Mouse (Mus musculus): ENCODE data around the gene Gm17545. TPM values are rescaled to one million over a fixed set of nuclear protein-coding genes. Genes with fewer than 3 reads are reported as not detected.
A peak's percentile ranks its signal among the peaks of the same experiment; 100 is the strongest.

The Gm17545 gene
- polyA plus RNA-seq, 1 experiment = not detected

DNA sequence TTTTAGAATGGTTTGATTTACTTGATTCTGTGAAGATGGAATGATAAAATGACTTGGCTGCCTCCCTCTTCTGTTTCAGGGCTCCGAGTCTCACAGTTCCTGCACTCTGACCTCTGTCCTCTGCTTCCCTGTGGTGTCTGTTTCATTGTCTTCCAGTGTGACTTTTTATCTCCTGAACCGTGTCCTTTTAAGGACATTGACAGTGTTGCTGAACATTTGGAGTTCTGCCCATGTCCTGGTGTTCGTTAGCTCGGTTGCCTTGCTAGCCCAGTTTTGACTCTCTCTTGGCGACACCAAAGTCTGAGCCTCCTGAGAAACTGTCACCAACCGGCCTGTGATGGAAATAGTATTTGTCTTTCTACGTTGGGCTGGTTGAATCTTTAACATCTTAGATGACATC, 33.6 kb upstream of the Gm17545 start:
- Histone ChIP-seq H3ac (ENCODE audit: control insufficient read depth, insufficient read length) (no peak overlapping the region), H3K4me2 (ENCODE audit: low read depth) (no peak overlapping the region), H3K27me3 (ENCODE audit: control insufficient read depth, insufficient read depth, insufficient read length) (no peaks in the 10 kb centered on the region), H3K36me3 (ENCODE audit: control insufficient read depth, insufficient read depth) (no peaks in the 10 kb centered on the region), H3K4me3 (no peak overlapping the region), H3K79me2 (ENCODE audit: control insufficient read depth, insufficient read depth) (no peaks in the 10 kb centered on the region)
- TF ChIP-seq MYOD1 (IDR thresholded peaks at IDR 0.05; ENCODE audit: control insufficient read depth in 1 of 3, insufficient read length in 2 of 3, low read depth in 2 of 3) = no peak
- no peak for TF ChIP-seq POLR2A (IDR thresholded peaks at IDR 0.05; ENCODE audit: insufficient read length, low read depth)
- no peak for TF ChIP-seq SRF (IDR thresholded peaks at IDR 0.05; ENCODE audit: control insufficient read depth, insufficient read length, low read depth)
- no peak for TF ChIP-seq TCF12 (IDR thresholded peaks at IDR 0.05; ENCODE audit: insufficient read depth, poor library complexity, severe bottlenecking)
- TF ChIP-seq TCF3 (IDR thresholded peaks at IDR 0.05; ENCODE audit: insufficient read length, low read depth) = no peak
- no peak for TF ChIP-seq USF1 (IDR thresholded peaks at IDR 0.05; ENCODE audit: low read depth)
- no peak for TF ChIP-seq MYOG (IDR thresholded peaks at IDR 0.05; ENCODE audit: control insufficient read depth in 1 of 3, insufficient read depth in 1 of 3, insufficient read length in 2 of 3, low read depth in 2 of 3)
- no peak for TF ChIP-seq CEBPB (IDR thresholded peaks at IDR 0.05; ENCODE audit: insufficient read depth, poor library complexity, severe bottlenecking)
- no peak for TF ChIP-seq E2F4 (IDR thresholded peaks at IDR 0.05; ENCODE audit: insufficient read depth)
- TF ChIP-seq POLR2AphosphoS2 (IDR thresholded peaks at IDR 0.05; ENCODE audit: insufficient read length, low read depth) = no peak
- no peak for TF ChIP-seq MAX (IDR thresholded peaks at IDR 0.05; ENCODE audit: low read depth)
- no peak for TF ChIP-seq REST (IDR thresholded peaks at IDR 0.05; ENCODE audit: insufficient read depth, insufficient read length)

DNA sequence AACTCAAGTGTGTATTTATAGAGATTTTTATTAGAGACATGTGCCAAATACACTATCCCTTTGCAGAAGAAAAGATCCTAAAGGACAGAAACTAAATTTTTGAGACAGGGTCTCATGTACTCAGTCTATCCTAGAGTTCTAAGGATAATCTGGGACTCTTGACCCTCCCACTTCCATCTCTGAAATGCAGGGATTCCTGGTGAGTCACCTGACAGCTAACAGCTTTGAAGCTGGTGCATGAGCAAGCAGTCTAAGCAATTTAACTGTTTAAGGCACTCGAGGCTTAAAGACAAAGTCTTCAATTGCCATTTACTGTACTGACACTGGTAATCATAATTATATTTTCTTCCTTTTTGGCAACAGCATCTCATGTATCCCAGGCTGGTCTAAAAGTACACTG, 31.5 kb upstream of the Gm17545 start:
- Histone ChIP-seq H3ac (ENCODE audit: control insufficient read depth, insufficient read length) (no peak overlapping the region), H3K4me3 (no peak overlapping the region), H3K36me3 (ENCODE audit: control insufficient read depth, insufficient read depth) (no peaks in the 10 kb centered on the region), H3K27me3 (ENCODE audit: control insufficient read depth, insufficient read depth, insufficient read length) (no peaks in the 10 kb centered on the region), H3K79me2 (ENCODE audit: control insufficient read depth, insufficient read depth) (no peaks in the 10 kb centered on the region), H3K4me2 (ENCODE audit: low read depth) (no peak overlapping the region)
- TF ChIP-seq POLR2AphosphoS2 (IDR thresholded peaks at IDR 0.05; ENCODE audit: insufficient read length, low read depth) = no peak
- TF ChIP-seq REST (IDR thresholded peaks at IDR 0.05; ENCODE audit: insufficient read depth, insufficient read length) = no peak
- TF ChIP-seq USF1 (IDR thresholded peaks at IDR 0.05; ENCODE audit: low read depth) = no peak
- no peak for TF ChIP-seq E2F4 (IDR thresholded peaks at IDR 0.05; ENCODE audit: insufficient read depth)
- TF ChIP-seq POLR2A (IDR thresholded peaks at IDR 0.05; ENCODE audit: insufficient read length, low read depth) = no peak
- no peak for TF ChIP-seq MAX (IDR thresholded peaks at IDR 0.05; ENCODE audit: low read depth)

DNA sequence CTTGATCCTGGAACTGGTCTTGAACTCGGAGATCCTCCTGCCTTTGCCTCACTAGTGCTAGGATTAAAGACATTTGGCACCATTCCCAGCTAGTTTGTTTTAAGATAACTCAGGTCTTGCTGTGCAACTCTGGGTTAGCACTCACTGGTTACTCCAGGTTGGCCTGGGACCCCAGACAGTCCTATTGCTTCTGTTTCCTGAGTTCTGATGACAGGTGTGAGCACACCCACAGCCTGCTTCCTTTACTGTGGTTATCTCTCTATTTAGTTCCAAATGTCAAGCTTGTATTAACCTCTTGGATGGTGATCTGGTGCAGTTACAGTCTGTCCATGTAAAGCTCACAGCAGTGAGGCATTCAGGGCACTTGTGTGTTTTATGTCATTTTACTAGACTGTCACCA, 30.6 kb upstream of the Gm17545 start:
- TF ChIP-seq MYOD1 (IDR thresholded peaks at IDR 0.05; ENCODE audit: control insufficient read depth in 1 of 3, insufficient read length in 2 of 3, low read depth in 2 of 3) (peak in 2 of 3 experiments; percentile 30 to 53), CEBPB (IDR thresholded peaks at IDR 0.05; ENCODE audit: insufficient read depth, poor library complexity, severe bottlenecking) (no peak), MAX (IDR thresholded peaks at IDR 0.05; ENCODE audit: low read depth) (no peak), SRF (IDR thresholded peaks at IDR 0.05; ENCODE audit: control insufficient read depth, insufficient read length, low read depth) (no peak), POLR2A (IDR thresholded peaks at IDR 0.05; ENCODE audit: insufficient read length, low read depth) (no peak), POLR2AphosphoS2 (IDR thresholded peaks at IDR 0.05; ENCODE audit: insufficient read length, low read depth) (no peak)
- no peaks in the 10 kb centered on the region for H3K36me3 ChIP-seq (ENCODE audit: control insufficient read depth, insufficient read depth)
- no peak overlapping the region for H3K4me3 ChIP-seq
- no peaks in the 10 kb centered on the region for H3K27me3 ChIP-seq (ENCODE audit: control insufficient read depth, insufficient read depth, insufficient read length)
- H3ac ChIP-seq (ENCODE audit: control insufficient read depth, insufficient read length) = no peak overlapping the region
- no peaks in the 10 kb centered on the region for H3K79me2 ChIP-seq (ENCODE audit: control insufficient read depth, insufficient read depth)
- no peak overlapping the region for H3K4me2 ChIP-seq (ENCODE audit: low read depth)

DNA sequence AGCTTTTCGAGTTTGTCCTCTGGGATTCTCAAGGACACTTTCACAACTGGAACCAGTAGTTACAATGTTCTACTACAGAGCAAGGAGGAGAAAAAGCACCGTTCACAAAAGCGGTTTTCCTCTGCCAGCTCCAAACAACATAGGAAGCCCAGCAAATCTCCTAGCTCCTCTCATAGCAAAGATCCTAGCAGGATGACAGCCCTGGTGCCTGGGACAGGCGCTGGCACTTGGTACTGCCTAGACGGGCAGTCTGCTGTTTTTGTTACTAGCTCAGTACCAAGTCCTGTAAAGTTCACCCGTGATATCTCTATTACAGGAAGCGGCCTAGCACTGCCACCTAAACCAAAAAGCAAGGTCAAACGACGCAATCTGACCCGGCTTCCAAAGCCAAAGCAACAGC, 29.9 kb upstream of the Gm17545 start:
- H3K27me3 ChIP-seq (ENCODE audit: control insufficient read depth, insufficient read depth, insufficient read length) = no peaks in the 10 kb centered on the region
- no peak overlapping the region for H3ac ChIP-seq (ENCODE audit: control insufficient read depth, insufficient read length)
- H3K4me3 ChIP-seq = no peak overlapping the region
- no peak overlapping the region for H3K4me2 ChIP-seq (ENCODE audit: low read depth)
- TF ChIP-seq MAX (IDR thresholded peaks at IDR 0.05; ENCODE audit: low read depth) (no peak), POLR2A (IDR thresholded peaks at IDR 0.05; ENCODE audit: insufficient read length, low read depth) (no peak), SRF (IDR thresholded peaks at IDR 0.05; ENCODE audit: control insufficient read depth, insufficient read length, low read depth) (no peak), TCF12 (IDR thresholded peaks at IDR 0.05; ENCODE audit: insufficient read depth, poor library complexity, severe bottlenecking) (no peak), POLR2AphosphoS2 (IDR thresholded peaks at IDR 0.05; ENCODE audit: insufficient read length, low read depth) (no peak), TCF3 (IDR thresholded peaks at IDR 0.05; ENCODE audit: insufficient read length, low read depth) (no peak), MYOG (IDR thresholded peaks at IDR 0.05; ENCODE audit: control insufficient read depth in 1 of 3, insufficient read depth in 1 of 3, insufficient read length in 2 of 3, low read depth in 2 of 3) (no peak), CEBPB (IDR thresholded peaks at IDR 0.05; ENCODE audit: insufficient read depth, poor library complexity, severe bottlenecking) (no peak), E2F4 (IDR thresholded peaks at IDR 0.05; ENCODE audit: insufficient read depth) (no peak), USF1 (IDR thresholded peaks at IDR 0.05; ENCODE audit: low read depth) (no peak), MYOD1 (IDR thresholded peaks at IDR 0.05; ENCODE audit: control insufficient read depth in 1 of 3, insufficient read length in 2 of 3, low read depth in 2 of 3) (no peak), REST (IDR thresholded peaks at IDR 0.05; ENCODE audit: insufficient read depth, insufficient read length) (no peak)
- H3K79me2 ChIP-seq (ENCODE audit: control insufficient read depth, insufficient read depth) = no peaks in the 10 kb centered on the region
- H3K36me3 ChIP-seq (ENCODE audit: control insufficient read depth, insufficient read depth) = no peaks in the 10 kb centered on the region

DNA sequence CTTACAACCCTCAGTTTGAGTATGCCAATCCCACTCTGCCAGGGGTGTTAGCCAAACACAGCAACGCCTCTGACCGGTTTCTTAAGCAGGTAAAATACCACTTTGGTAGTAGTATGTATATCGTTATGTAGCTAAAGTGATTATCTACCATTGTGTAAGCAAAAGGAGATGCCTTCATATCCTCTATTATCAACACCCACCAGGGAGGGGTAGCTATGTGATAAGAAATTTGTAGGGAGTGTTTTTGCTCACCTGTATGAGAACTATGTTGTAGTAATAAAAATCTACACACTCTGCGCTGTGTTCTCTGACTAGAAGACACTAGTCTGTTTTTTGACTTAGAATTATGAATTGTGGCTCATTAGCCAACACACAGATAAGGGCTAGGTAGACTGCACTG, 29.4 kb upstream of the Gm17545 start:
- H3K36me3 ChIP-seq (ENCODE audit: control insufficient read depth, insufficient read depth) = no peaks in the 10 kb centered on the region
- no peak overlapping the region for H3K4me2 ChIP-seq (ENCODE audit: low read depth)
- H3ac ChIP-seq (ENCODE audit: control insufficient read depth, insufficient read length) = no peak overlapping the region
- H3K79me2 ChIP-seq (ENCODE audit: control insufficient read depth, insufficient read depth) = no peaks in the 10 kb centered on the region
- H3K4me3 ChIP-seq = no peak overlapping the region
- H3K27me3 ChIP-seq (ENCODE audit: control insufficient read depth, insufficient read depth, insufficient read length) = no peaks in the 10 kb centered on the region
- TF ChIP-seq TCF12 (IDR thresholded peaks at IDR 0.05; ENCODE audit: insufficient read depth, poor library complexity, severe bottlenecking) = no peak
- no peak for TF ChIP-seq REST (IDR thresholded peaks at IDR 0.05; ENCODE audit: insufficient read depth, insufficient read length)
- TF ChIP-seq MAX (IDR thresholded peaks at IDR 0.05; ENCODE audit: low read depth) = no peak
- TF ChIP-seq MYOD1 (IDR thresholded peaks at IDR 0.05; ENCODE audit: control insufficient read depth in 1 of 3, insufficient read length in 2 of 3, low read depth in 2 of 3) = no peak
- TF ChIP-seq E2F4 (IDR thresholded peaks at IDR 0.05; ENCODE audit: insufficient read depth) = no peak
- no peak for TF ChIP-seq POLR2A (IDR thresholded peaks at IDR 0.05; ENCODE audit: insufficient read length, low read depth)
- no peak for TF ChIP-seq SRF (IDR thresholded peaks at IDR 0.05; ENCODE audit: control insufficient read depth, insufficient read length, low read depth)
- TF ChIP-seq POLR2AphosphoS2 (IDR thresholded peaks at IDR 0.05; ENCODE audit: insufficient read length, low read depth) = no peak
- TF ChIP-seq CEBPB (IDR thresholded peaks at IDR 0.05; ENCODE audit: insufficient read depth, poor library complexity, severe bottlenecking) = no peak
- no peak for TF ChIP-seq MYOG (IDR thresholded peaks at IDR 0.05; ENCODE audit: control insufficient read depth in 1 of 3, insufficient read depth in 1 of 3, insufficient read length in 2 of 3, low read depth in 2 of 3)
- no peak for TF ChIP-seq USF1 (IDR thresholded peaks at IDR 0.05; ENCODE audit: low read depth)
- no peak for TF ChIP-seq TCF3 (IDR thresholded peaks at IDR 0.05; ENCODE audit: insufficient read length, low read depth)

Measured in myocyte (in vitro differentiated cells).